Mouse (Mus musculus) ovary, adult 18-20 months (tissue): ENCODE data around the gene Inip.
A peak's percentile ranks its signal among the peaks of the same experiment; 100 is the strongest.
"Not testable (repeated sequence)": the region's sequence is repeated elsewhere in the genome, so short reads cannot be mapped to it uniquely, and the experiment has no call there.

ENCODE experiments used
- DNase-seq: peaks from one replicate; pipeline ENCODE4 v3.0.0; 2022; ENCODE audit warnings: low spot score, mixed read lengths

Gene Inip

GRCm38 (mm10) chr4:59808396-59808795 is 7.0 kb upstream of the Inip start:
- DNase-seq, result no peak

- DNase-seq, result no peak
These were observed 6.1 kb upstream of the Inip start for GRCm38 (mm10) chr4:59807521-59807920.

GRCm38 (mm10) chr4:59806879-59807195 is 5.4 kb upstream of the Inip start:
- no peak for DNase-seq

GRCm38 (mm10) chr4:59805968-59806878 is 4.8 kb upstream of the Inip start:
- DNase-seq, result no peak

- peak; percentile 80 for DNase-seq
These were observed 4.0 kb upstream of the Inip start, which contains the start of gene Snx30 for GRCm38 (mm10) chr4:59805181-59805967. Gene Snx30, plus strand, starts transcription at chr4:59805840.

GRCm38 (mm10) chr4:59804754-59805153 is 3.4 kb upstream of the Inip start:
- DNase-seq, result no peak

GRCm38 (mm10) chr4:59803358-59803757 is 2.0 kb upstream of the Inip start:
- DNase-seq, result no peak

- DNase-seq, result no peak
These were observed 1.4 kb upstream of the Inip start for GRCm38 (mm10) chr4:59802792-59803191.

- no peak for DNase-seq
These were observed 718 bp upstream of the Inip start for GRCm38 (mm10) chr4:59802107-59802506.

- DNase-seq, result no peak
These were observed 1.2 kb downstream of the Inip start for GRCm38 (mm10) chr4:59800181-59800580.

- DNase-seq, result no peak
These were observed 5.5 kb downstream of the Inip start for GRCm38 (mm10) chr4:59795788-59796455.

GRCm38 (mm10) chr4:59794116-59794515 is 7.3 kb downstream of the Inip start:
- DNase-seq, result no peak

- not testable (repeated sequence) for DNase-seq
These were observed 7.8 kb downstream of the Inip start for GRCm38 (mm10) chr4:59793626-59794025.

GRCm38 (mm10) chr4:59789015-59789414 is 12.4 kb downstream of the Inip start:
- no peak for DNase-seq

- DNase-seq, result no peak
These were observed 14.3 kb downstream of the Inip start for GRCm38 (mm10) chr4:59787126-59787525.

- no peak for DNase-seq
These were observed 14.7 kb downstream of the Inip start for GRCm38 (mm10) chr4:59786661-59787060.

- no peak for DNase-seq
These were observed 16.0 kb downstream of the Inip start for GRCm38 (mm10) chr4:59785412-59785811.

- peak; percentile 95 for DNase-seq
These were observed 17.6 kb downstream of the Inip start for GRCm38 (mm10) chr4:59783685-59784279.

- DNase-seq, result no peak
These were observed 18.3 kb downstream of the Inip start for GRCm38 (mm10) chr4:59782853-59783684.

- no peak for DNase-seq
These were observed 20.8 kb downstream of the Inip start for GRCm38 (mm10) chr4:59780568-59780967.

- DNase-seq, result no peak
These were observed 23.6 kb downstream of the Inip start for GRCm38 (mm10) chr4:59777828-59778227.
